Mouse (Mus musculus) megakaryocyte-erythroid progenitor cell, adult 5-6 weeks (primary cell): Measurements from ENCODE around the gene Nrbp1. TPM values are rescaled to one million over a fixed set of nuclear protein-coding genes. Genes with fewer than 3 reads are reported as not detected.

Experiments
- ATAC-seq: replicated peaks from 2 replicates; pipeline ENCODE4 v1.8.0; 2016; ENCODE audit warnings: mild to moderate bottlenecking, inconsistent platforms; ENCODE audit not compliant: severe bottlenecking, poor library complexity, low FRiP score, low TSS enrichment
- total RNA-seq, 2 experiments: library from RNA; stranded (forward) in 1 of 2; stranded (reverse) in 1 of 2; fragments of 200-1000, 215-1000 nt in 1 of 2; fragments of >200 nt in 1 of 2; fragmentation: Nextera tagmentation in 1 of 2; gene quantifications; 2 replicates each; pipeline ENCODE4 v1.2.3; 2014 to 2017

The Nrbp1 gene
- total RNA-seq (2014; fragmentation: Nextera tagmentation) (43.4 and 51.1 TPM in 2 replicates), total RNA-seq (2017) (64.9 and 75.5 TPM in 2 replicates)

GRCm38 (mm10) chr5:31240637-31241521 is at the start of gene Nrbp1, which contains the start of gene Gm9970:
Nrbp1 (plus strand) TSS chr5:31240864.
Gm9970 (minus strand) TSS chr5:31241232.
- ATAC-seq = peak; percentile 99

GRCm38 (mm10) chr5:31192045-31192938 is 48.4 kb upstream of the Nrbp1 start:
- ATAC-seq = peak; percentile 27

DNA sequence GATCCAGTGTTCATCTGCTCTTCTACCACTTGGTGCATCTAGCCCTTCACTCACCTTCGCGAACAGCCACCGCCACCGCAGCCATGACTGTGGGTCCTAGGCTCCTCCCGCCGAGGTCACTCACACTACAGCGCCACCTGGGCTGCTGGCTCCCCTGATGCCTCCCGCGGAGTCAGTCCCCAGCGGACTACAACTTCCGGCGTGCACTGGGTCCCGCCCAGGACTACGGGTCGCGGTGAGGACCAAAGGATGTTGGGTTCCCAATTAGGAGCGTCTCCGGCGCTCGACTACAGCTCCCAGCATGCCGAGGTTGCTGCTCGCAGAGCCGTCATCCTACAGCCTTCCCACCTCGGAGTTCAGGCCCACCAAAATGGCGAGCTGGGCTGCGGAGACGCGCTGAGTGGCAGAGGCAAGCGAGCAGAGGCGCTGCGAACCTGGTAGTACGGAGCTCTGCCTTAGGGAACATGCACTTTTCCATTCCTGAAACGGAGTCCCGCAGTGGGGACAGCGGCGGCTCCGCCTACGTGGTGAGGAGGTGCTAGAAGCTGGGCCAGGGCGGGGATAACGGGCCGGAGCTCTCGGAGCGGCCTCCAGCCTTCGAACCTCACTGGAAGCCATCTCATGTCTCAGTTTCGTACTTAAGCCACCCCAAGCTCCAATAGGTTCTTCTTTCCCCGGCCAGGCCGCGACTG is 47.6 kb upstream of the Nrbp1 start, which contains the start of the genes Snx17 and Eif2b4:
TSS of gene Snx17 (plus strand) at position 289 of the 692 bp plus-strand sequence.
TSS of gene Eif2b4 (minus strand) at position 492 of the 692 bp plus-strand sequence.
- peak; percentile 93 for ATAC-seq

DNA sequence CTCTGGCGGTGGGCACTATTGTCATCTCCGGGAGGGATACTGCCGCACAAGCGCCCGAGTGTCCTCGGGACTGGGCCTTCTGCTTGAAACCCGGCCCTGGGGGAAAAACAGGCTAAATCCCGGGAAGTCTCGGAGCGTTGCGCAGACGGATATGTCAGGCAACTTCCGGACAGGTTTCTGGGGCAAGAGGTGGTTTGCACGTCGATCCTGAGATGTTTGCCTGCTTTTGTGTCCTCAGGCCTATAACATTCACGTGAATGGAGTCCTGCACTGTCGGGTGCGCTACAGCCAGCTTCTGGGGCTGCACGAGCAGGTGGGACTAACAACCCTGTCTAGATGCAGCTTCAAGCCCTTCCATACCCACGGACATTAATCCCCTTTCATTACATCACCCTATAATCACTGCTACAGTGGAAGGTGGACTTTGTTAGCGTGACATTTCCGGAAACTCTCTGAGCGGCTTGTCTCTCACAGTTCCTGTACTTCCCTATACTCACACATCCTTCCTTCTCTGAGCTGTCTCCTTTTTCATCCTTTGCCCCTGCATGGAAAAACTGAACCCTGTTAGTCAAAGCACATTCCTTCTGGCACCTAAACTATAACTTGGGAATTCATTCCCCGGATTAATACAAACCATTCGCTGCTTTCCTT is 46.9 kb upstream of the Nrbp1 start:
- 0 out of 2 replicates have a peak, but pooled peaks have one; percentile 0 for ATAC-seq

DNA sequence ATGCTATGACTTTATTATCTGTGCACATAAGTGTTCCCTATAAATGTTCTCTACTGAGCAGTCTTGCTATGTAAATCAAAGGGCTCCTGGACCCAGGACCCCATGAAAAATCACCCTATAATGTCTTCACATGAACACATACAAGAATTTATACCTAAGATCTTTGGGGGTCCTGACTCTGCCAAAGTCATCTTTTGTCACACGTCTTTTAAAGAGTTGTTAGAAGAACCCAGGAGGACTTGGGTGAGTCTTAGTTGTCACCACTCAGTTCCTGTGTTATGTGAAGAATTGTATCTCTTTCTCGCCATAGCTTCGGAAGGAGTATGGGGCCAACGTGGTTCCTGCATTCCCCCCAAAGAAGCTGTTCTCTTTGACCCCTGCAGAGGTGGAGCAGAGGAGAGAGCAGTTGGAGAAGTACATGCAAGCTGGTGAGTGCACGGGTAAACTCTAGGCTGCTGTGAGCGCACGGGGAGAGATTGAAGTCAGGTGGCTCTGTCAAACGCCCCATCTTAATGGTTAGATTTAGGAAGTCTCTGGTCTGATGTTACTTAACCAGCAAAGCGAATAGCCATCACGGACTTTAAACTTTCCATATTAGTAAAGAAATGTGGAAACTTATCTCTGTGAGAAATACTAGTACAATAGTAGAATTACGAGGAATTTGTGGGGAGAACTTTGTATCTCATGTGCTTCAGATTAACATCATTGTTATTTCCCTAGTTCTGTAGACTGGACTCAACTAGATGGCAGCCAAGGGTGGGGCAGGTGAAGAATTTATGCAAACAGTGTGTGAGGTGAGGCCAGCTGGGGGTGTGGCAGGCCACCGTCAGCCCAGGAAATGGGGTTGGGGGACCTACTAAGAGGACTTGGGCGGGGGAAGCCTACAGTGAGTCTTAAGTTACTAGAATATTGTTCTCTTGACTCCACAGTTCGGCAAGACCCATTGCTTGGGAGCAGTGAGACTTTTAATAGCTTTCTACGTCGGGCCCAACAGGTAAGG is 45.9 kb upstream of the Nrbp1 start:
- ATAC-seq = no peak

DNA sequence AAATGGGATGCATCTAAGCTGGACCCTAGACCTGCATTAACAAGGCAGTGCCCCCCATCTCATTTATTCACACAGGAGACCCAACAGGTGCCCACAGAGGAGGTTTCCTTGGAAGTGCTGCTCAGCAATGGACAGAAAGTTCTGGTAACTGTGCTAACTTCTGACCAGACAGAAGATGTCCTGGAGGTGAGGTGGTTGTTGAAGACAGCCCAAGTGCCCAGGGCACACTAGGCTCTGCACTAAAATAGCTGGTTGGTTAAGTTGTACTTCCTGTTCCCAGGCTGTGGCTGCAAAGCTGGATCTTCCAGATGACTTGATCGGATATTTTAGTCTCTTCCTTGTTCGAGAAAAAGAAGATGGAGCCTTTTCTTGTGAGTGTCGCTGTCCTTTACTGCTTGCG is 45.0 kb upstream of the Nrbp1 start:
- no peak for ATAC-seq

DNA sequence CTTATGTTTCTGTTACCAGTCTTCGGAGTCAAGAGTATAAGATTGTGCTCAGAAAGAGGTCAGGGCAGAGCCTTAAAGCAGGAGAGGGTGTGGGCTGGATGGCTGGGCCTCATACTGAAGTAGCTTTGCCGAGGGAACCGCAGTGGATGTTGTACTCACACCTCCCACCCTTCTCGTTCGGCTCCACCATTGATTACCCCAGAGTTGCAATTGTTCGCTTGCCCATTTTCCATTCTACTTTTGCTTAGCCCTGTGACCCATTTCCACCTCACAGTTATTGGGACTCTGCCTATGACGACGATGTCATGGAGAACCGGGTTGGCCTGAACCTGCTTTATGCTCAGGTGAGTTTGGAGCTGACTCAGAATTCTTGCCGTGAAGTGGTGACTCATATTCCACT is 44.5 kb upstream of the Nrbp1 start:
- no peak for ATAC-seq

- no peak for ATAC-seq
Measured at GRCm38 (mm10) chr5:31197072-31197471, 43.6 kb upstream of the Nrbp1 start.

- ATAC-seq = no peak
Measured at GRCm38 (mm10) chr5:31198170-31198569, 42.5 kb upstream of the Nrbp1 start.

DNA sequence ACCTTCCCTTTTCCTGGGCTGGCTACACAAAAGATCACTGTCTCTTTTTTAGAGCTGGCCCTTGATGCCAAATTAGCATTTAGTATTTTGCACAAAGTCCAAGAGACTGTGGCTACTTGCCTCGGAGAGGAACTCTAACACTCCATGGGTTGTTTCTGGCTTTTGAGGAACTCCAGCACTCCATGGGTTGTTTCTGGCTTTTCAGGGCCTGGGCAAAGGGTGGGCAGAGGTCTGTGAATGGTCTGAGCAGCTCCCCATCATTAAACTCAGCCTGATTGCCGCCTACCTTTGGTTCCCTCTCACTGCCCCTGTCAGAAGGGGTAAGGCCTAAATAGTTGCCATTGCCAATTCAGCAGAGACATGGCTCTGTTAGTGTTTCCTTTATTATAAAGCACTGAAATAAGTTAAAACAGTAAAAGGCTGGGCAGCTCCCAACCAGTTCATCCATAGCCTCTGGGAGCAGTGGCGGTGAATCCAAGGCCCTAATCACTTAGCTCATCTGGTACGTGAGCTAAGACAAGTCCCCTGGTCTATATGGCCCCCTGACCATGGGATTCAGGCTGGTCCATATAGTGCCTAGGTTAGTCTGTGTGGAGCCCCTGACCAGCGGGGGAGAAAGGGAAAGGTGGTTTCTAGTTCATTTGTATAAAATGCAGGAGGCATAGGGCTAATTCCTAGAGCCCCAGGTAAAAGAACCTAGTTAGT is 41.9 kb upstream of the Nrbp1 start:
- ATAC-seq = no peak

GRCm38 (mm10) chr5:31199321-31199892 is 41.3 kb upstream of the Nrbp1 start:
- ATAC-seq = no peak

DNA sequence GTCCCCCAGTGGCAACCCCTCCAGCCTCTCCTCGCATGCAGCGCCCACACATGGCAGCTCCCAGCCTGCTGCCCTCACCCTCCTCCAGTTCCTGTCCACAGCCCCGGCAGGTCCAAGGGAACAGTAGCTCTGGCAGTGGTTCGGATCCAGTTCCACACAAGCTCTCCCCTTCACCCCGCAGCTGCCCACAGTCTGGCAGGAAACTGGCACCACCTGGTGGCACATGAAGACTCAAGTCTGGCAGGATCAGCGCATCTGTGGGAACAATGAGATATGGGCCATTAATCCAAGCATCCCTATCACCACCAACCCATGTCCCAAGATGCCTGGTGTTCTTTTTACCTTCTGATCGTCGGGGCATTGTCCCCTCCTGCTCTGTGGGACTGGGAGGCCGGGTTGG is 40.8 kb upstream of the Nrbp1 start:
- ATAC-seq = peak; percentile 11; the same call in 1 of the 2 replicates

DNA sequence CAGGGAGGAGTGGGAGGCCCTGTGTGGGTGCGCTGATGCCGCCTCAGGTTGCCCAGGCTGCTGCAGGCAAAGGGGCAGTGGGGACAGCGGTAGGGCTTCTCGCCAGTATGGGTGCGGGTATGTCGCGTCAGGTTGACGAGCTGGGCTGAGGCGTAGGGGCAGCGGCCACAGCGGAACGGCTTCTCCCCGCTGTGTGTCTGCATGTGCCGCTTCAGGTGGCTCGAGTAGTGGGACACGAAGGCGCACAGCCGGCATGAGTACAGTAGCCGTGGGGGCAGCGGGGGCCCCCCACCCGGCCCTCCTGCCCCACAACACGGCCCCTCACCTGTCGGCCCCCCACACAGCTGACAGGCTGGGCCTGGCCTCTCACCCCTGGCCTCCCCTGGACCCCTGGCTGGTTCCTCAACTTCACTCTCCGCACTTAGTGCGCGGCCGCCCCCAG is 40.3 kb upstream of the Nrbp1 start:
- no peak for ATAC-seq

- no peak for ATAC-seq
Measured at GRCm38 (mm10) chr5:31201042-31201741, 39.5 kb upstream of the Nrbp1 start.

DNA sequence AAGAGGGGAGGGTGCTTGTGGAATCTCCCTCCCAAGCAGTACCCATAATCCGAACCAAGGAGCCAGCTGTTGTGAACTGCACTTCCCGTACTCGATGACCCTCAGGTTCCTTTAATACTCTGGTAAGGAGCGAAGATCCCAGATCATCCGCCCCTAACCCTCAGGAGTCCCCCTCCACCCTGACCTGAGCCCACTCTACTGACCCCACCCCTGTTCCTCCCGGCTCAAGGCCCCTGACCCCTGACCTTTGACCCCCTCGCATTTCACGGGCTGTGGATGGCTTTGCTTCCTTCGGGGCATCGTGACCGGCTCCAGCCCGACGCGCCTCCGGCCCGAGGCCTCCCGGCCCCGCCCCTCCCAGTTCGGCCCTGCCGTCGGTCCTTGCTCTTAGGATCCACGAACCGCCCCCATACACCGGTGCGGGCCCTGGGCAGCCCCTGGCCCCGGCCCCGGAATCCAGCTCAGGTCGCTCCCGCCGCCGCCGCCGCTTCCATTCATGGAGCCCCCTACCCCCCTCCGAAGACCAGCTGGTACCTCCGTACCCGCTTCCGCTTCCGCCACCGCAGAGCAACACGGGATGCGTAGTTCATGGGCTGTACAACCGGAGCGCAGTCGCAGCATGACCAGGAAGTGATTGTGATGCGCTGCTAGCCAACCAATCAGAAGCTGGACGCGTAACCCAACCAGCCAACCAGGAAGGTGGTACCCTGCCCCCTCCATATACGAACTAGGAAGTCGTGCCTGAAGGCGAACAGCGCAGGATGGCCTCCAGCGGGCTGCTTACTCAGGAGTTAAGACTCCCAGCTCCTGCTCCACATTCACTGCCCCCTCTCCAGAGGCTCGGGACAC is 38.7 kb upstream of the Nrbp1 start, which contains the start of gene Zfp513:
TSS of gene Zfp513 (minus strand) at position 562 of the 849 bp plus-strand sequence.
- ATAC-seq = peak; percentile 97
